Mouse (Mus musculus) bone marrow macrophage, adult 2 months (primary cell): Measurements from ENCODE around the gene Dmc1. TPM values are rescaled to one million over a fixed set of nuclear protein-coding genes. Genes with fewer than 3 reads are reported as not detected.

Source experiments
- H3K27ac ChIP-seq: 2 replicates; pipeline ENCODE4 v1.5.1; 2012; ENCODE audit warnings: low read depth, low read length; ENCODE audit not compliant: insufficient read depth
- H3K4me1 ChIP-seq: 2 replicates; pipeline ENCODE4 v1.6.1; 2012; ENCODE audit warnings: low read length; ENCODE audit not compliant: control insufficient read depth, insufficient read depth
- H3K4me3 ChIP-seq: 2 replicates; pipeline ENCODE4 v1.5.1; 2012; ENCODE audit warnings: mild to moderate bottlenecking, low read length, moderate library complexity; ENCODE audit not compliant: insufficient read depth
- CTCF ChIP-seq: IDR thresholded peaks from 2 replicates; pipeline ENCODE4 v1.5.1; 2012; ENCODE audit warnings: low read depth, mild to moderate bottlenecking, low read length, moderate library complexity
- POLR2A ChIP-seq: IDR thresholded peaks from 2 replicates; pipeline ENCODE4 v1.6.1; 2012; ENCODE audit warnings: mild to moderate bottlenecking, low read depth, low read length, borderline replicate concordance
- polyA plus RNA-seq: library from polyadenylated mRNA; stranded (reverse); fragments of >200 nt; gene quantifications from 2 replicates; pipeline ENCODE4 v1.2.4, GENCODE M21; 2012; ENCODE audit not compliant: missing spikeins, insufficient read depth, insufficient read length

Dmc1 gene
- polyA plus RNA-seq, 1 experiment: 0.86 TPM

GRCm38 (mm10) chr15:79616729-79617128 lies 11.8 kb upstream of the Dmc1 start:
- Histone ChIP-seq H3K27ac (no peak overlapping the region), H3K4me1 (no peaks in the 10 kb centered on the region), H3K4me3 (no peak overlapping the region)
- TF ChIP-seq POLR2A (no peak), CTCF (no peak)

- H3K4me3 ChIP-seq: no peak overlapping the region
- no peaks in the 10 kb centered on the region for H3K4me1 ChIP-seq
- no peak overlapping the region for H3K27ac ChIP-seq
- TF ChIP-seq POLR2A (no peak), CTCF (no peak)
Measured at GRCm38 (mm10) chr15:79615501-79615900, 10.6 kb upstream of the Dmc1 start.

- no peak overlapping the region for H3K4me3 ChIP-seq
- TF ChIP-seq POLR2A (no peak), CTCF (no peak)
- H3K4me1 ChIP-seq: no peaks in the 10 kb centered on the region
- no peak overlapping the region for H3K27ac ChIP-seq
Measured at GRCm38 (mm10) chr15:79609226-79609625, 4.3 kb upstream of the Dmc1 start.

GRCm38 (mm10) chr15:79608214-79608613 lies 3.3 kb upstream of the Dmc1 start:
- Histone ChIP-seq H3K4me1 (no peaks in the 10 kb centered on the region), H3K27ac (no peak overlapping the region), H3K4me3 (no peak overlapping the region)
- TF ChIP-seq CTCF (no peak), POLR2A (no peak)

- H3K4me1 ChIP-seq: no peaks in the 10 kb centered on the region
- TF ChIP-seq CTCF: no peak
- no peak for TF ChIP-seq POLR2A
- H3K27ac ChIP-seq: no peak overlapping the region
- H3K4me3 ChIP-seq: no peak overlapping the region
Measured at GRCm38 (mm10) chr15:79607757-79608156, 2.8 kb upstream of the Dmc1 start.

GRCm38 (mm10) chr15:79606161-79606560 lies 1.3 kb upstream of the Dmc1 start:
- Histone ChIP-seq H3K4me3 (no peak overlapping the region), H3K27ac (no peak overlapping the region), H3K4me1 (no peaks in the 10 kb centered on the region)
- TF ChIP-seq POLR2A (no peak), CTCF (no peak)

GRCm38 (mm10) chr15:79600176-79600575 lies 4.7 kb downstream of the Dmc1 start:
- no peak overlapping the region for H3K27ac ChIP-seq
- no peaks in the 10 kb centered on the region for H3K4me1 ChIP-seq
- H3K4me3 ChIP-seq: no peak overlapping the region
- no peak for TF ChIP-seq CTCF

- H3K4me3 ChIP-seq: no peak overlapping the region
- no peaks in the 10 kb centered on the region for H3K4me1 ChIP-seq
- no peak overlapping the region for H3K27ac ChIP-seq
- TF ChIP-seq CTCF (no peak), POLR2A (no peak)
Measured at GRCm38 (mm10) chr15:79598715-79599114, 6.2 kb downstream of the Dmc1 start.

- Histone ChIP-seq H3K4me1 (peaks cover 9% of the 10 kb centered on the region), H3K4me3 (no peak overlapping the region), H3K27ac (no peak overlapping the region)
- no peak for TF ChIP-seq POLR2A
- TF ChIP-seq CTCF: no peak
Measured at GRCm38 (mm10) chr15:79581581-79581980, 23.3 kb downstream of the Dmc1 start.

- H3K4me3 ChIP-seq: no peak overlapping the region
- no peak overlapping the region for H3K27ac ChIP-seq
- peaks cover 13% of the 10 kb centered on the region for H3K4me1 ChIP-seq
- no peak for TF ChIP-seq CTCF
Measured at GRCm38 (mm10) chr15:79577671-79578426, 27.1 kb downstream of the Dmc1 start.

GRCm38 (mm10) chr15:79576947-79577346 lies 28.0 kb downstream of the Dmc1 start:
- H3K27ac ChIP-seq: no peak overlapping the region
- H3K4me3 ChIP-seq: no peak overlapping the region
- H3K4me1 ChIP-seq: peaks cover 13% of the 10 kb centered on the region
- TF ChIP-seq CTCF (no peak), POLR2A (no peak)
